Mouse (Mus musculus): Measurements from ENCODE around the gene Ccdc152. TPM values are rescaled to one million over a fixed set of nuclear protein-coding genes. Genes with fewer than 3 reads are reported as not detected.

Gene Ccdc152
- total RNA-seq, 1 experiment = 0.76 TPM

GRCm38 (mm10) chr15:3269496-3269895 is 33.8 kb downstream of the Ccdc152 start:
- TF ChIP-seq MAFK (IDR thresholded peaks at IDR 0.05; ENCODE audit: insufficient read depth, low read depth, low read length) (no peak), ZC3H11A (IDR thresholded peaks at IDR 0.05; ENCODE audit: borderline replicate concordance, low read depth, low read length) (no peak), CHD2 (IDR thresholded peaks at IDR 0.05; ENCODE audit: low read depth, low read length) (no peak), ZNF384 (IDR thresholded peaks at IDR 0.05; ENCODE audit: low read depth, low read length) (no peak), HCFC1 (IDR thresholded peaks at IDR 0.05; ENCODE audit: borderline replicate concordance, insufficient read depth, low read length) (no peak)
- Histone ChIP-seq H3K4me3 (ENCODE audit: insufficient read depth in 1 of 2, low read depth in 1 of 2, low read length in 2 of 2, poor library complexity in 1 of 2, severe bottlenecking in 1 of 2) (no peak overlapping the region), H3K9me3 (ENCODE audit: control insufficient read depth, insufficient read depth, low read depth, low read length) (no peaks in the 10 kb centered on the region), H3K36me3 (ENCODE audit: control insufficient read depth, insufficient read depth, low read length, poor library complexity, severe bottlenecking) (no peaks in the 10 kb centered on the region), H3K4me1 (ENCODE audit: control insufficient read depth in 2 of 2, insufficient read depth in 2 of 2, low read length in 2 of 2, poor library complexity in 1 of 2) (peaks cover 0 to 12% of the 10 kb centered on the region in 2 experiments; a peak in 2 of 4 replicates), H3K27ac (ENCODE audit: insufficient read depth, low read depth, low read length, poor library complexity, severe bottlenecking) (no peak overlapping the region), H3K9ac (ENCODE audit: insufficient read depth, low read depth, low read length, poor library complexity, severe bottlenecking) (no peak overlapping the region)
- in situ Hi-C loops (cut with MboI; ENCODE audit: low sequenced_read_pairs in 2 of 2, unreplicated experiment in 2 of 2) = no loop called here
- DNase-seq (ENCODE audit: low read depth, low spot score) = no peak

- Histone ChIP-seq H3K27ac (ENCODE audit: insufficient read depth, low read depth, low read length, poor library complexity, severe bottlenecking) (no peak within 1 kb of the TSS), H3K9ac (ENCODE audit: insufficient read depth, low read depth, low read length, poor library complexity, severe bottlenecking) (no peak within 1 kb of the TSS), H3K4me1 (ENCODE audit: control insufficient read depth in 2 of 2, insufficient read depth in 2 of 2, low read length in 2 of 2, poor library complexity in 1 of 2) (peaks cover 0 to 11% of the 10 kb centered on the region in 2 experiments; a peak in 2 of 4 replicates), H3K4me3 (ENCODE audit: insufficient read depth in 1 of 2, low read depth in 1 of 2, low read length in 2 of 2, poor library complexity in 1 of 2, severe bottlenecking in 1 of 2) (no peak within 1 kb of the TSS), H3K36me3 (ENCODE audit: control insufficient read depth, insufficient read depth, low read length, poor library complexity, severe bottlenecking) (no peaks in the 10 kb centered on the region), H3K9me3 (ENCODE audit: control insufficient read depth, insufficient read depth, low read depth, low read length) (no peaks in the 10 kb centered on the region)
- in situ Hi-C loops (cut with MboI; ENCODE audit: low sequenced_read_pairs in 2 of 2, unreplicated experiment in 2 of 2) = no loop called here
- no peak for DNase-seq (ENCODE audit: low read depth, low spot score)
- TF ChIP-seq ZC3H11A (IDR thresholded peaks at IDR 0.05; ENCODE audit: borderline replicate concordance, low read depth, low read length) = no peak
- TF ChIP-seq ZNF384 (IDR thresholded peaks at IDR 0.05; ENCODE audit: low read depth, low read length) = no peak
- no peak for TF ChIP-seq CHD2 (IDR thresholded peaks at IDR 0.05; ENCODE audit: low read depth, low read length)
- TF ChIP-seq MAFK (IDR thresholded peaks at IDR 0.05; ENCODE audit: insufficient read depth, low read depth, low read length) = no peak
Measured at GRCm38 (mm10) chr15:3268247-3268646, 35.1 kb downstream of the Ccdc152 start, which contains the start of gene Selenop. Gene Selenop, plus strand, starts transcription at chr15:3268547.

- Histone ChIP-seq H3K4me3 (ENCODE audit: insufficient read depth in 1 of 2, low read depth in 1 of 2, low read length in 2 of 2, poor library complexity in 1 of 2, severe bottlenecking in 1 of 2) (no peak overlapping the region), H3K36me3 (ENCODE audit: control insufficient read depth, insufficient read depth, low read length, poor library complexity, severe bottlenecking) (no peaks in the 10 kb centered on the region), H3K9ac (ENCODE audit: insufficient read depth, low read depth, low read length, poor library complexity, severe bottlenecking) (no peak overlapping the region), H3K4me1 (ENCODE audit: control insufficient read depth in 2 of 2, insufficient read depth in 2 of 2, low read length in 2 of 2, poor library complexity in 1 of 2) (peaks cover 0 to 6% of the 10 kb centered on the region in 2 experiments; a peak in 2 of 4 replicates), H3K27ac (ENCODE audit: insufficient read depth, low read depth, low read length, poor library complexity, severe bottlenecking) (no peak overlapping the region), H3K9me3 (ENCODE audit: control insufficient read depth, insufficient read depth, low read depth, low read length) (no peaks in the 10 kb centered on the region)
- no peak for DNase-seq (ENCODE audit: low read depth, low spot score)
- in situ Hi-C loops (cut with MboI; ENCODE audit: low sequenced_read_pairs in 2 of 2, unreplicated experiment in 2 of 2) = no loop called here
- TF ChIP-seq MAFK (IDR thresholded peaks at IDR 0.05; ENCODE audit: insufficient read depth, low read depth, low read length) (no peak), CHD2 (IDR thresholded peaks at IDR 0.05; ENCODE audit: low read depth, low read length) (no peak)
Measured at GRCm38 (mm10) chr15:3264828-3265227, 38.5 kb downstream of the Ccdc152 start.

DNA sequence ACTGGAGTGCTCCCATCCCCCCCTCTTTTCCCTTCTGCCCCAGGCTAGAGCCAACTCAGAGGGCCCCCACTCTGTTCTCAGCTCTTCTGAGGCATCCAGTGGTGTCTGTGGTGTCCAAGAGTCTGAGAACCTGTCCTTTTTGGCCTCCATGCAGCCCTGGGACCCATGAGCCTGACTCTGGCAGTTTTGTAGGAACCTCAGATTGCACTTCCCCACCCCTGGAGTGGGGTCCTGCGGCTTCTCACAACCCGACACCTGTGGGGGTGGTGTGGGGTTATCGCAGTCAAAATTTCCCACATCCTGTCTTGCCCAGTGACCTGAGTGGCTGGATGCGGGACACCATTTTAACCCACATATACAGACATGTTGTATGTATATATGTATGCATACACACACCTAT is 39.0 kb downstream of the Ccdc152 start:
- Histone ChIP-seq H3K4me1 (ENCODE audit: control insufficient read depth in 2 of 2, insufficient read depth in 2 of 2, low read length in 2 of 2, poor library complexity in 1 of 2) (peaks cover 0 to 2% of the 10 kb centered on the region in 2 experiments; a peak in 1 of 4 replicates), H3K9me3 (ENCODE audit: control insufficient read depth, insufficient read depth, low read depth, low read length) (no peaks in the 10 kb centered on the region), H3K36me3 (ENCODE audit: control insufficient read depth, insufficient read depth, low read length, poor library complexity, severe bottlenecking) (no peaks in the 10 kb centered on the region), H3K4me3 (ENCODE audit: insufficient read depth in 1 of 2, low read depth in 1 of 2, low read length in 2 of 2, poor library complexity in 1 of 2, severe bottlenecking in 1 of 2) (no peak overlapping the region), H3K27ac (ENCODE audit: insufficient read depth, low read depth, low read length, poor library complexity, severe bottlenecking) (no peak overlapping the region), H3K9ac (ENCODE audit: insufficient read depth, low read depth, low read length, poor library complexity, severe bottlenecking) (no peak overlapping the region)
- TF ChIP-seq ZNF384 (IDR thresholded peaks at IDR 0.05; ENCODE audit: low read depth, low read length) = no peak
- TF ChIP-seq CHD2 (IDR thresholded peaks at IDR 0.05; ENCODE audit: low read depth, low read length) = no peak
- DNase-seq (ENCODE audit: low read depth, low spot score) = no peak
- in situ Hi-C loops (cut with MboI; ENCODE audit: low sequenced_read_pairs in 2 of 2, unreplicated experiment in 2 of 2) = no loop called here

- no peak overlapping the region for H3K4me3 ChIP-seq (ENCODE audit: insufficient read depth in 1 of 2, low read depth in 1 of 2, low read length in 2 of 2, poor library complexity in 1 of 2, severe bottlenecking in 1 of 2)
- H3K9me3 ChIP-seq (ENCODE audit: control insufficient read depth, insufficient read depth, low read depth, low read length) = no peaks in the 10 kb centered on the region
- no peak overlapping the region for H3K27ac ChIP-seq (ENCODE audit: insufficient read depth, low read depth, low read length, poor library complexity, severe bottlenecking)
- no peak for DNase-seq (ENCODE audit: low read depth, low spot score)
- in situ Hi-C loops (cut with MboI; ENCODE audit: low sequenced_read_pairs in 2 of 2, unreplicated experiment in 2 of 2) = no loop called here
- no peaks in the 10 kb centered on the region for H3K36me3 ChIP-seq (ENCODE audit: control insufficient read depth, insufficient read depth, low read length, poor library complexity, severe bottlenecking)
- no peaks in the 10 kb centered on the region for H3K4me1 ChIP-seq (ENCODE audit: control insufficient read depth in 2 of 2, insufficient read depth in 2 of 2, low read length in 2 of 2, poor library complexity in 1 of 2)
- TF ChIP-seq CHD2 (IDR thresholded peaks at IDR 0.05; ENCODE audit: low read depth, low read length) (no peak), ZC3H11A (IDR thresholded peaks at IDR 0.05; ENCODE audit: borderline replicate concordance, low read depth, low read length) (no peak), HCFC1 (IDR thresholded peaks at IDR 0.05; ENCODE audit: borderline replicate concordance, insufficient read depth, low read length) (no peak), ZNF384 (IDR thresholded peaks at IDR 0.05; ENCODE audit: low read depth, low read length) (no peak), MAFK (IDR thresholded peaks at IDR 0.05; ENCODE audit: insufficient read depth, low read depth, low read length) (no peak)
- no peak overlapping the region for H3K9ac ChIP-seq (ENCODE audit: insufficient read depth, low read depth, low read length, poor library complexity, severe bottlenecking)
Measured at GRCm38 (mm10) chr15:3262883-3263282, 40.4 kb downstream of the Ccdc152 start.

Measured in ES-E14 (cell line).